Mouse (Mus musculus) embryonic facial prominence, embryonic 11.5 days (tissue): ENCODE data around the gene Rchy1. TPM values are rescaled to one million over a fixed set of nuclear protein-coding genes. Genes with fewer than 3 reads are reported as not detected.
A peak's percentile ranks its signal among the peaks of the same experiment; 100 is the strongest.

Source experiments
- ATAC-seq: fragments of 200-750 bp; cut with Nextera tagmentation; replicated peaks from 2 replicates; pipeline ENCODE4 v1.8.0; 2017; ENCODE audit warnings: low read depth; ENCODE audit not compliant: insufficient number of reproducible peaks, low FRiP score, low TSS enrichment
- DNase-seq: peaks from one replicate; pipeline ENCODE4 v3.0.0-alpha.2; 2015; ENCODE audit warnings: low spot score
- H3K27ac ChIP-seq: fragments of 300-500 bp; sonication (generic); replicated peaks from 2 replicates; pipeline ENCODE4 v1.5.1; 2014; ENCODE audit warnings: mild to moderate bottlenecking, low read depth, low read length, control low read depth
- H3K27me3 ChIP-seq: fragments of 300-500 bp; sonication (generic); 2 replicates; pipeline ENCODE4 v1.6.1; 2014; ENCODE audit warnings: mild to moderate bottlenecking, low read length, moderate library complexity, mixed read lengths; ENCODE audit not compliant: control insufficient read depth, insufficient read depth
- H3K36me3 ChIP-seq: fragments of 300-500 bp; sonication (generic); replicated peaks from 2 replicates; pipeline ENCODE4 v1.6.1; 2014; ENCODE audit warnings: low read depth, mild to moderate bottlenecking, low read length, moderate library complexity, mixed read lengths; ENCODE audit not compliant: control insufficient read depth, insufficient read depth
- H3K4me1 ChIP-seq: fragments of 300-500 bp; sonication (generic); 2 replicates; pipeline ENCODE4 v1.6.1; 2014; ENCODE audit warnings: low read length, mixed read lengths; ENCODE audit not compliant: control insufficient read depth, insufficient read depth
- H3K4me2 ChIP-seq: fragments of 300-500 bp; sonication (generic); 2 replicates; pipeline ENCODE4 v1.6.1; 2014; ENCODE audit warnings: low read depth, mild to moderate bottlenecking, control low read depth, low read length, moderate library complexity
- H3K4me3 ChIP-seq: fragments of 300-500 bp; sonication (generic); 2 replicates; pipeline ENCODE4 v1.5.1; 2014; ENCODE audit warnings: low read depth, low read length, control low read depth
- H3K9ac ChIP-seq: fragments of 300-500 bp; sonication (generic); replicated peaks from 2 replicates; pipeline ENCODE4 v1.6.1; 2014; ENCODE audit warnings: mild to moderate bottlenecking, control low read depth, low read length
- H3K9me3 ChIP-seq: fragments of 300-500 bp; sonication (generic); replicated peaks from 2 replicates; pipeline ENCODE4 v1.6.1; 2016; ENCODE audit warnings: mild to moderate bottlenecking, low read length, inconsistent platforms, mixed read lengths; ENCODE audit not compliant: control insufficient read depth
- WGBS: fragments of 180-500 bp; shearing (Covaris S2); extraction: QIAGEN DNeasy Blood & Tissue Kit; methylation state at CpG from one replicate; pipeline ENCODE4 v1.1.7; 2014; 5-methylcytosine and 5-hydroxymethylcytosine counted together
- polyA plus RNA-seq: library from polyadenylated mRNA; unstranded; fragments of >200 nt; fragmentation: Nextera tagmentation; extraction: Ambion mirVana; gene quantifications from 2 replicates; pipeline ENCODE4 v1.2.1, GENCODE M21; 2014

Rchy1 gene
- polyA plus RNA-seq: 38.2 and 41.5 TPM in 2 replicates

- H3K4me1 ChIP-seq: no peaks in the 10 kb centered on the region
- H3K9me3 ChIP-seq: no peaks in the 10 kb centered on the region
- under 1% methylated on average over 65 of the region's 65 CpGs for WGBS
Observed at GRCm38 (mm10) chr5:91962639-91963440, at the start of gene Rchy1. TSS of gene Rchy1 (minus strand) at chr5:91963068.

GRCm38 (mm10) chr5:92011756-92012155 is 48.9 kb upstream of the Rchy1 start:
- Histone ChIP-seq H3K36me3 (no peaks in the 10 kb centered on the region), H3K4me1 (no peaks in the 10 kb centered on the region), H3K9me3 (no peaks in the 10 kb centered on the region), H3K27ac (no peak overlapping the region), H3K27me3 (no peaks in the 10 kb centered on the region), H3K4me3 (no peak overlapping the region), H3K9ac (no peak overlapping the region), H3K4me2 (no peak overlapping the region)
- 75% methylated on average over 7 of the region's 7 CpGs for WGBS
- ATAC-seq (no peak), DNase-seq (no peak)

More at GRCm38 (mm10) chr5:91962639-91963440, at the start of gene Rchy1:
- peak within 1 kb of the TSS; percentile 91 for H3K27ac ChIP-seq
- ATAC-seq: peak; percentile 97
- H3K9ac ChIP-seq: peak within 1 kb of the TSS; percentile 79
- DNase-seq: peak; percentile 96
- peak within 1 kb of the TSS; percentile 56 for H3K4me2 ChIP-seq
- no peaks in the 10 kb centered on the region for H3K27me3 ChIP-seq
- H3K4me3 ChIP-seq: peak within 1 kb of the TSS; percentile 73
- no peaks in the 10 kb centered on the region for H3K36me3 ChIP-seq

GRCm38 (mm10) chr5:92009827-92010226 is 47.0 kb upstream of the Rchy1 start:
- DNase-seq (no peak), ATAC-seq (no peak)
- H3K9ac ChIP-seq: no peak overlapping the region
- H3K4me2 ChIP-seq: no peak overlapping the region
- H3K4me3 ChIP-seq: no peak overlapping the region
- no peaks in the 10 kb centered on the region for H3K9me3 ChIP-seq
- 43% methylated on average over 2 of the region's 2 CpGs for WGBS
- H3K36me3 ChIP-seq: no peaks in the 10 kb centered on the region
- H3K27ac ChIP-seq: no peak overlapping the region
- H3K4me1 ChIP-seq: no peaks in the 10 kb centered on the region
- no peaks in the 10 kb centered on the region for H3K27me3 ChIP-seq

GRCm38 (mm10) chr5:92003011-92003410 is 40.1 kb upstream of the Rchy1 start:
- ATAC-seq (no peak; the same call in 1 of the 2 replicates), DNase-seq (peak; percentile 41)
- Histone ChIP-seq H3K27me3 (no peaks in the 10 kb centered on the region), H3K4me1 (no peaks in the 10 kb centered on the region), H3K27ac (no peak overlapping the region), H3K9ac (no peak overlapping the region), H3K9me3 (no peaks in the 10 kb centered on the region), H3K4me3 (no peak overlapping the region), H3K4me2 (no peak overlapping the region), H3K36me3 (no peaks in the 10 kb centered on the region)
- 67% methylated on average over 2 of the region's 2 CpGs for WGBS

- no peak for ATAC-seq
- Histone ChIP-seq H3K27me3 (no peaks in the 10 kb centered on the region), H3K36me3 (no peaks in the 10 kb centered on the region), H3K9ac (no peak overlapping the region), H3K9me3 (no peaks in the 10 kb centered on the region), H3K27ac (no peak overlapping the region), H3K4me1 (no peaks in the 10 kb centered on the region), H3K4me2 (no peak overlapping the region), H3K4me3 (no peak overlapping the region)
- 71% methylated on average over 2 of the region's 2 CpGs for WGBS
- no peak for DNase-seq
Observed at GRCm38 (mm10) chr5:92000770-92001169, 37.9 kb upstream of the Rchy1 start.

GRCm38 (mm10) chr5:91994546-91994945 is 31.7 kb upstream of the Rchy1 start:
- Histone ChIP-seq H3K4me1 (no peaks in the 10 kb centered on the region), H3K36me3 (no peaks in the 10 kb centered on the region), H3K4me3 (no peak overlapping the region), H3K9me3 (no peaks in the 10 kb centered on the region), H3K27me3 (no peaks in the 10 kb centered on the region), H3K9ac (no peak overlapping the region), H3K4me2 (no peak overlapping the region), H3K27ac (no peak overlapping the region)
- DNase-seq: no peak
- WGBS: 61% methylated on average over 13 of the region's 13 CpGs
- no peak for ATAC-seq

DNA sequence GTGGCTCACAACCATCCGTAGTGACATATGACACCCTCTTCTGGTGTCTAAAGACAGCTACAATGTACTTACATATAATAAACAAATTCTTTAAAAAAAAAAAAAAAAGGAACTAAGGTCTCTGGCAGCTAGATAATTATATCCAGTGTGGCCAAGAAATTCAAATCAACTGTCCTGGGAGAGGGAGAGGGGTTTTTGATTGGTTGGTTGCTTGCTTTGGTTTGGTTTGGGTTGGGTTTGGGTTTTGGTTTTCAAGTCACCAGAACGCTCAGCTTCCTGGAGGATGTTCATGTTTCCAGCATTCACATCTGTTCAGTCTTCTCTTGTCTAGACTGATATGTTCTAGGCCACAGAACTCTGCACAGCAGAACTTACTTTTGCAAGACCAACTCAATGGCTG is 30.2 kb upstream of the Rchy1 start:
- H3K36me3 ChIP-seq: no peaks in the 10 kb centered on the region
- H3K4me1 ChIP-seq: no peaks in the 10 kb centered on the region
- H3K27ac ChIP-seq: no peak overlapping the region
- WGBS: 83% methylated on average over 2 of the region's 2 CpGs
- H3K4me2 ChIP-seq: no peak overlapping the region
- DNase-seq: no peak
- no peak overlapping the region for H3K4me3 ChIP-seq
- H3K9ac ChIP-seq: no peak overlapping the region
- ATAC-seq: no peak
- no peaks in the 10 kb centered on the region for H3K27me3 ChIP-seq
- no peaks in the 10 kb centered on the region for H3K9me3 ChIP-seq

DNA sequence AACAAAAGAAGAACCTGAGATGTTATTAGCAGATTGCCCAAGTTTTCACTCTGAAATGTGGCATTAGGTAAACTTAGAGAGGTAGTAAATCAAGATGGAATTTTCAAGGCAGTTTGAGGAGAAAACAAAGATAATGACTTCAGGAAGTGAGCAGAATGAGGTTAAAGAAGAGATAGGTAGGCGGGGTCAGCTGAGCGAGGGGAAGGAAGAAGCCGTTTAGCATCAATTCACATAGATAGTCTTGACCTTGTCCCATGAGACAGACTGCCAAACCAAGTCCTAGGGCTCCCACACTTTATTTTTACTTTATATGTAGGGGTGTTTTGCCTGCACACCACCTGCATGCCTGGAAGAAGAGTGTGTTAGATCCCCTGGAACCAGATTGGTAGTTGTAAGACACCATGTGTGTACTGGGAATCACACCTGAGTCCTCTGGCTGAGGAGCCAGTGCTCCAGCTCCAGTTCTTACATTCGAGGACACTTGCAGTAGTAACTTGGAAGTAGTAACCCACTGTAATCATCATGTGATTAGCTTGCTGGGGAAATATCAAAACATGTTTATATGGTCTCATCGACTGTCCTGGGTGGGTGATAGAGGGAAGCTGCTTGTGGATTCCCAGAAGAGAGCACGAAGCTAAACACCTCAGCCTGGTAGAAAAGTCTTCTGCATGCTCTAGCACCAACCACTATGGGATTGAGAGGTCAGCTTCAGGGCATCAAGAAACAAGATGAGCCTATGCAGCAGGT is 28.5 kb upstream of the Rchy1 start:
- 83% methylated on average over 6 of the region's 6 CpGs for WGBS
- DNase-seq: no peak
- H3K36me3 ChIP-seq: no peaks in the 10 kb centered on the region

More for the DNA sequence above, 28.5 kb upstream of the Rchy1 start:
- Histone ChIP-seq H3K9me3 (no peaks in the 10 kb centered on the region), H3K27ac (no peak overlapping the region), H3K4me2 (no peak overlapping the region), H3K4me3 (no peak overlapping the region), H3K27me3 (no peaks in the 10 kb centered on the region), H3K9ac (no peak overlapping the region), H3K4me1 (no peaks in the 10 kb centered on the region)
- ATAC-seq: no peak
